Mouse (Mus musculus) CD4-positive, CD25-positive, alpha-beta regulatory T cell, adult 4 months (primary cell): ENCODE data around the gene Nxpe4. TPM values are rescaled to one million over a fixed set of nuclear protein-coding genes. Genes with fewer than 3 reads are reported as not detected.

Experiments
- ATAC-seq: one replicate; pipeline ENCODE4 v1.8.0; 2017
- polyA plus RNA-seq, 2 experiments: library from polyadenylated mRNA; unstranded; fragments of 100-300 nt; shearing (Covaris generic); gene quantifications; one replicate each; pipeline ENCODE4 v1.2.1; 2017

Gene Nxpe4
- polyA plus RNA-seq, 2 experiments from 2014 or later: 0.17 to 0.27 TPM

DNA sequence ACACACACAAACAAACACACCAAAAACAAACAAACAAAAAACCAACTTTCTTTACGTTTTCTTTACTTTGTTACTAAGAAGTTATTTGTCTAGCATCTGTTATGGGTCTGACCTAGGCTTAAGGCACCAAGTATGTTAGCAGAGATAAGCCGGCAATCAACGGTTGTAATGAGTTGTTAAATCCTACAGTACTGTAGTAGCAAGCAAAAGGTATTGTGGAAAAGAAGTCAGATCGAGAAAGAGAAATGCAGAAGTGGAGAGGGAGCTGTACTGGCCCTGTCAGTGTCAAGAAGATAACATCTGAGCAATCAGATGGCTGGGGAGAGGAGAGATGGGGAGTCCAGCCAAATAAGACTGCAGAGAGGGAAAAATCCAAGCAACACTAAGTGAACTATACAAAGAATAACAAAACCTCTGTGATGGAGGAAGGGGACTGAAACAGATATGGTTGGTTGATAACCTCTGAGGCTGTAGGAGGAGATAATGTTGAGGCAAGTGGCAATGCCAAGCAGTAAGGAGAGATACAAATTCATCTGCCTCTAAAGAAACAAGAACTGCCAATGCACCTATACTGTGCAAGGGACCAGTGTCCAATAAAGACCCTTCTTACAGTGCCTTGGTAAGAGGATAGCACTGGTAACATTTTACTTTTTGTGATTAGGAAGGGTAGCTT is 177.1 kb downstream of the Nxpe4 start:
- ATAC-seq: no peak

DNA sequence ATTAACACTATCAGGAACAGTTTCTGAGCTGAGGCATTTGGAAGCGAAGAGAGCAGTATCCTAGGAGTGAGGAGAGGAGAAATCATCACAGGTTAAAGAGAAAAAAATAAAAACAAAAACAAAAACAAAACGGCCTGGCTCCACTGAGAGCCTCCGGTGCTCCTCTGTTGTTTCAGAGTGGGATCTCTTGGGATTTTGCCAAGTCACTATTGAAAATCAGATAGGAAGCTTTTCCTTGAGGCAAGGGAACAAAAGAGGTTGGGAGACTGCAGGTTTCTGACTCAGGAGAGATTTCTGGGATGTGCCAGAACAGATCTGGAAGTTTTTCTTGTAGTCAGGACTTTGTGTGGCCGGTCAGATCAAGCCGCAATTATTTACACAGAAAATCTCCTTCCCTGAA is 177.7 kb downstream of the Nxpe4 start:
- no peak for ATAC-seq

- no peak for ATAC-seq
Observed at GRCm38 (mm10) chr9:48340708-48341380, 179.0 kb downstream of the Nxpe4 start.

- ATAC-seq: no peak
Observed at GRCm38 (mm10) chr9:48345456-48345855, 183.6 kb downstream of the Nxpe4 start.

- ATAC-seq: no peak
Observed at GRCm38 (mm10) chr9:48345866-48346265, 184.0 kb downstream of the Nxpe4 start.

DNA sequence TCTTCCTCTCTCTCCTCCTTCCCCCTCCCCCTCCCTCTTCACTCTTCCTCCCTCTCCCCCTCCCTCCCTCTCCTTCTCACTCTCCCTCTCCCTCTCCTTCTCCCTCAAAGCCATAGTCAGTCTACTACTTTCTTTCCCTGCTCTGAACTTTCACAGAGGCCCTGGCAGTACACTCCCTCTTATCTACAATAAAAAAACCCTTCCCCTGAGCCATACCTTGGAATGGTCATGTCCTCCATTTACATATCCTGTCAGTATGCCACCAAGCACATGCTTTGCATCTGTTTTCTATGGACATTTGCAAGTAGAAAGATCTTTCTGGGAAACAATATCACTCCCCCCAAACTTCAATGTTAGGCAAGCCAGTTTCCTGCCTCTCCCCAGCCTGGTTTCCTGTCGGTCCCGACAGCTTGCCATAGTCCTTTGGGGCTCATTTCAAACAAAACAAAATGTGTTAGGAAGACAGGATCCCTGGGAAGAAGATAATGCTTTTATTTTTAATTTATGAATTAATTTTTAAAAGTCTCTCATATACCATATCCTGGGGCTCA is 191.4 kb downstream of the Nxpe4 start, which contains the start of gene Nxpe2:
TSS of gene Nxpe2 (minus strand) at position 307 of the 551 bp plus-strand sequence.
- ATAC-seq: no peak

GRCm38 (mm10) chr9:48354122-48354521 is 192.3 kb downstream of the Nxpe4 start:
- ATAC-seq: no peak

- ATAC-seq: no peak
Observed at GRCm38 (mm10) chr9:48354793-48355192, 193.0 kb downstream of the Nxpe4 start.

GRCm38 (mm10) chr9:48357097-48357496 is 195.3 kb downstream of the Nxpe4 start:
- ATAC-seq: no peak

DNA sequence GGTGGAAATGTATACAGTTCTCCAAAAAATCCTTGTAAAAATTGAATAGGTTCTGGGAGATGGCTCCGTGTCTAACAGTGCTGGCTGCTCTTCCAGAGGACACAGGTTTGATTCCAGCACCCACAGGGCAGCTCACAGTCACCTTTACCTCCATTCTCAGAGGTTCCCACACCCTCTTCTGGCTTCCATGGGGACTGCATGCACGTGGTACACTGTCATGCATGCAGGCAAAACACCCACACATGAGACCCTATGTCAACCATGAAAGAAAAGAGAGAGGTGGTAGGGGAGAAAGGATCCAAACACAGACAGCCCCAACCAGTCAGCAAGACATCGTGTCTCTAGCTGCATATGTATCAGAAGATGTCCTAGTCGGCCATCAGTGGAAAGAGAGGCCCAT is 199.0 kb downstream of the Nxpe4 start:
- no peak for ATAC-seq

GRCm38 (mm10) chr9:48361815-48362631 is 200.2 kb downstream of the Nxpe4 start:
- no peak for ATAC-seq

DNA sequence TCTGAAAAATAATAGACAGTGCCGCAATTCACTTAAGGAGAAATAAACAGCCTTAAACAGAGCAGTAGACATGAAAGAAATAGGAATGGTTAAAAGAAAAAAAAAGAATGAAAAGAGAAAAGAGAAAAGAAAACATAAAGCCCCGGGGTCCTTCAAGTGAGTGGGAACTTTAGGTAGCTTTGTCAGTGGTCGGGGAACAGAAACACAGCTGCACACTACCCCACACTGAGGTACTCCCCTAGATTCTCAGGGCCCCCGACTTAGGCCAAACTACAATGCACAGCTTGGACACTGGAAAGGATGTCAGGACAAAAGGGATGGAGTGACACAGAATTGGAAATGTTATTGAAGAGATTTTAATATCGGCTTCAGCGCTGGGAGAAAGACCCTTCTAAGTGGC is 200.9 kb downstream of the Nxpe4 start:
- ATAC-seq: no peak

GRCm38 (mm10) chr9:48373232-48373878 is 211.5 kb downstream of the Nxpe4 start:
- no peak for ATAC-seq

GRCm38 (mm10) chr9:48374357-48374756 is 212.5 kb downstream of the Nxpe4 start:
- ATAC-seq: no peak

DNA sequence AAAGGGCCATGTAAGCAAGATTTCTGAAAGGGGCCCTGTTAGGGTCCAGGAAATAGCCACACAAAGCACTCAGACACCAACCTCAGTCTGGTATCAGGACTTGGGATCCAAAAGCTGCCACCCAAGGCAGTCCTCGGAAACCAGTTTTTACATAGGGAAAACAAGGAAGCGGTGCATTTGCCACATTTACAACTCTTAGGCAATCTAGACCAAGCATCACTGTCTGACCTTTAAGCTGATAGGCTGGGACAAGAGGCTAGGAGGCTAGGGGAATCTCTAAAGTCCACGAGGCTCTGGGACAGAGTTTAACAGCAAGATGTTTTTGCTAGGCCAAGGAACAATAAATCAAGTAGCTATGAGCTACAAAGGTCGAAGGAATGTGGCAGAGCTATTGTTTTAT is 226.6 kb downstream of the Nxpe4 start:
- ATAC-seq: no peak

GRCm38 (mm10) chr9:48389983-48390382 is 228.2 kb downstream of the Nxpe4 start:
- ATAC-seq: no peak

GRCm38 (mm10) chr9:48403590-48404209 is 241.9 kb downstream of the Nxpe4 start:
- ATAC-seq: no peak

DNA sequence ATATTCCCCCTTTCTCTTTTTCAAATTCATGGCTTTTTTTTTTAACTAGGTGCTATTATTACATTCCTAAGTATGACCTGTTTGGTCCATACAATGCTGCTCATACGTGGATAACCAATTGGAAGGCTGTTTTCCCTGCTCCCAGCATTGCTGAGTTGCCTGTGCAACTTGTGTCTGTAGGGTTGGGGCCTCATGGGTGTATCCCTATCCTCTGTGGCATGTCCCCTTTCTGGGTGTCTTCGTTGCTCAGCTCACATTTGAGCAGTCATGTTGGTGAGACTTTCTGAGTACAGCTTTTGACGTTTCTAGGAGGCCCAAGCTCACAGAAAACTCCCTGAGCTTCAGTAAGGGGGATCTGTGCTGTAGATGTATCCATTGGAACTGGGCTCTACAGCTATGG is 242.9 kb downstream of the Nxpe4 start:
- no peak for ATAC-seq

DNA sequence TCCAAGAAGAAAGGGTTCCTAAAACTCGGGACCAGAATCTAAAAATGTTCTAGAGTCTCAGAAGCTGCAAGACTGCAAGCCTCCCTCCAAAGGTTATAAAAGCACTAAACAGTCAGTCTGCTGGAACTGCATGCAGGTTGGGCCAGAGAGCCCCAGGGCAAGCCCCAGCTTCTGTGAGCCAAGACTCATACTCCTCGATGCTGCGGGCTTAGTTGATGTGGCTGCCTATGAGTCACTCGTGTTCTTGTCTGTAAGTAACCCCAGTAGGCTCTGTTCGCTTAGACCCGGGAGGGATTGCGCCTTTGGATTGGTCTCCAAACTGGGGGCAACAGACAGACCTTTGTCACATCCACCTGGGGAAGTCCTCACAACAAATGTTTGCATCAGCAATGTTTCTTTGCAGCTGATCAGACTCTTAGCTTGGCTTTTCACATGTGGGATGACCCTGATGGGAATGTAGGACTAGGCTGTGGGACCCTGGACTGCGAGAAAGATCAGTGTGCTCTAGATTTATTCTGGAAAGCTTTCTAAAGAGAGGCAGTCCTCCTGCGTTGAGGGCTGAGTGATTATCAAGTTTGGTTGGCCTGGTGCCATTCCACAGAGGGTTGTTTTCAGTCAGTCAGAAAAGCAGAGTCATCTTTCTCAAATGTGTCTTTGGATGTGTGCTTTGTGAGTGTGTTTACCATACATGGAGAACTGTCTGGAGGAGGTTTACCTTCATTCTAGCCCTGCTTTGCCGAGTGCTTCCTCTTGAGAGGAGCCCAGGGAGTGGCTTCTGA is 245.9 kb downstream of the Nxpe4 start:
- ATAC-seq: no peak

DNA sequence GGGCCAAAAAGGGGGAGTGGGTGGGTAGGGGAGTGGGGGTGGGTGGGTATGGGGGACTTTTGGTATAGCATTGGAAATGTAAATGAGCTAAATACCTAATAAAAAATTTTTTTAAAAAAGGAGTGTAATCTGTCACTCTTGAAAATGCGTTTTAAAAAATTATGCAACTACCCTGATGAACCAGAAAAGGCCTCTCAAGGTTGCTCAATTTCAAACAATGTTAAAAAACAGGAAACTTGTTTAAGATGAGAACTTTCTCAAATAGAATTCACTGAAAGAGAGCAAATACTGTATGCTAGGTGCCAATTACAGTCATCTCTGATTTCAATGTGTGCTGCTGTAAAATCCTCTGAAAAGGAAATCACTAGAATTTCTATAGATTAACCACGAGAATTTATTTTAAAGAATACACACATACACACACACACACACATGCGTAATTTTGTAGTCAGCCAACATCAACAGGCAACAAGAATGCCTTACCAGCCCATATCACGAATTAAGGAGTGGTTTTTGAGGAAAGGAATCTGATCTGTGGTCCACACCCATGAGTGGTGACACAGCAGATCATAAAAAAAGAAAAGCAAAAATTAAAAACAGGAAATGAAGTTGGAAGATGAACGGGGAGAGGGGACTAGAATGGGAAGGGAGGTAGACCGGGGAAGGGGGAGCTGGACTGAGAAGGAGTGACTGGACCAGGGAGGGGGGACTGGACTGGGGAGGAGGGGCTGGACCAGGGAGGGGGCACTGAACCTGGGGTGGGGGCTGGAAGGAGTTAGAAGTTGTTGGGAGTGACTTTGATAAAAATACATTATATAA is 248.6 kb downstream of the Nxpe4 start:
- ATAC-seq: no peak
